Mouse (Mus musculus) subcutaneous adipose tissue, adult 2 months (tissue): ENCODE results near the gene Cldn10. TPM values are rescaled to one million over a fixed set of nuclear protein-coding genes. Genes with fewer than 3 reads are reported as not detected.

Experiments used
- polyA plus RNA-seq: library from polyadenylated mRNA; depleted of rRNA; stranded (reverse); fragments of >200 nt; gene quantifications from 2 replicates; pipeline ENCODE4 v1.2.3, GENCODE M21; 2012; ENCODE audit warnings: low replicate concordance; rRNA removed

Gene Cldn10
- 0.77 and 12.9 TPM in 2 replicates for polyA plus RNA-seq

DNA sequence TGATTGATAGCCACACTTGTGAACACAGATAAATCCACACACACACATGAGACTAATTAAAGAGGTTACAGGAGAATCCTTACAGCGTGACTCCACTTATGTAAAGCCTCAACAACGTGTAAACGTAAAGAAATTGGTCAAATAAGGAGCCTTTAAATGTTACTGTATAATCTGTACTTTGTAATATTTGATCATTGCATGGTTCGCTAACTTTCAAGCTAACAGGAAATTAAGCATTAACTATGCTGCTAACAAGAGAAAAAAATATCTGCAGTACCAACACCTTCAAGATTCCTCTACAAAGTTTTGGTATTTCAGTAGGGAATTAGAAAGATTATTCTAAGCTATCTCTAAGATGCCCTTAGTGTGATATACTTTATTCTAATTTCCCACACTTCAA is at the start of gene Cldn10:
Gene Cldn10, plus strand, starts transcription at position 288 of the 400 bp plus-strand sequence.

Other genes starting within 250 kb of the Cldn10 start
- gene Abcc4, start 81.7 kb upstream of the Cldn10 start, polyA plus RNA-seq: 5.0 and 12.3 TPM in 2 replicates
- 5.1 and 26.2 TPM in 2 replicates for gene Dzip1, start 137.6 kb downstream of the Cldn10 start, polyA plus RNA-seq
- 17.6 and 22.9 TPM in 2 replicates for gene Dnajc3, start 150.1 kb downstream of the Cldn10 start, polyA plus RNA-seq